Mouse (Mus musculus) kidney, postnatal 4 days (tissue): ENCODE measurements around the gene Atg4c.

Source experiments
- DNase-seq, 2 experiments: peaks; one replicate each; pipeline ENCODE4 v3.0.0; 2021; ENCODE audit warnings: mixed read lengths in 2 of 2

Atg4c gene

DNA sequence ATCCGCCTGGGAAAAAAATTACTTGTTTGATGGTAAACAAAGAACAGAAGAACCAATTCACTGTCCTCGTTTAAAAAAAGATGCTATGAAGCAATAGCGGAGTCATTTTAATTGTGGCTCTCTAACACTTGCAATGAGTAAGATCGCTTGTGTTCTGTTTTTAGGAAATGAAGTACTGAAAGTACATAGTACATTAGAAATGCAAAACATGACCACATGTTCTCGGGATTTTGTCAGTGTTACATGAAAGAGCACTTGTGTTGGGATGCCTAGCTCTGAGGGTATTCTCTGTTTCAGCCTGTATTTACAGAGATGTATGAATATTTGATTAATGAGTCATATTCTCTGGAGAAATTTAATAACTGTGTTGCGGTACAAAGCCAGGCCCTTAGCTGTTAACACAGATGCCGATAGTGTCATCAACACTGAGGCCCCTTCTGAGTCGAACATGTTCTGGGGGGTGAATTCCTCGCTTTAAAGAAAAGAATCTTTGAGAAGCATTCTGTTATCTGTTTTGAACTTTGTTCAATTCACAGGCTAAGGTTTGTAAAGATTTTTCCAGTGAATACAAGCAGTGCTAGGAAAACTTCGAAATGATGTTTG lies 73.2 kb downstream of the Atg4c start:
- DNase-seq = no peak

DNA sequence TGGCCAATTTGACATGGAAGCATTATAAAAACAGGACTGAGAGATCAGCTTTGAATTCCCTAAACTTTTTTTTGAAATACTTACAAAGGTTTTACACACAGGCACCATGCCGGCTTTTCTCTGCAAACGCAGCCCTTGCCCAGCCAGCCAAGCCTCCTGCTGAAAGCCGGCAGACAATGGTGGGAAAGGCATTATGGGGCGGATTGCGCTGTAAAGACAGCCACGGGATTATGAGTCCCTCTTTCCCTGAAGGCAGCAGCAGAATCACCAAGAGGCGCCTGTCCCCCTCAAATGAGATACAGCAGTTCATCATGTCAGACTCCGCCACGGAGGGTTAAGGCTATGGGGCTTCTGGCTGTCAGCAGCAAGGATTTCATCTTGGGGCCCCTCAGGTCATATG lies 79.1 kb downstream of the Atg4c start:
- no peak for DNase-seq

DNA sequence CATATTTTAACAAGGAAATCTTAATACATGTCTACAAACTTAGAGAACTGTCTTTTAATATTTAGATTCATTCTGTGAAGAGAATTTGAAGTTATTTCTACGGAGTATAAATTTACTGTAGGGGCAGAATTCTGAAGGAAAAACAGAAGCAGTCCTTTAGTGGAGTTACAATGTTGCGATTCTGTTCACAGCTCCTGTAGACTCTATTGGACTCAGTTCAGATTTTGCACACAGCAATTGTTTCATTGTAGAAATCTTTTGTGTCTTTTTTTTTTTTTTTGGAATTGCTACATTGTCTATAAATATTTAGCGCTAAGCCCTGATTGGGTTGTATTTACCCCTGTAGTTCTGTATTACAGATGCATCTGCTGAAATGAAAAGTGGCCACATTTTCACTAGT lies 79.7 kb downstream of the Atg4c start:
- DNase-seq = no peak

GRCm38 (mm10) chr4:99273979-99274378 lies 80.2 kb downstream of the Atg4c start:
- no peak for DNase-seq

- no peak for DNase-seq
Observed at GRCm38 (mm10) chr4:99278876-99279275, 85.1 kb downstream of the Atg4c start.

DNA sequence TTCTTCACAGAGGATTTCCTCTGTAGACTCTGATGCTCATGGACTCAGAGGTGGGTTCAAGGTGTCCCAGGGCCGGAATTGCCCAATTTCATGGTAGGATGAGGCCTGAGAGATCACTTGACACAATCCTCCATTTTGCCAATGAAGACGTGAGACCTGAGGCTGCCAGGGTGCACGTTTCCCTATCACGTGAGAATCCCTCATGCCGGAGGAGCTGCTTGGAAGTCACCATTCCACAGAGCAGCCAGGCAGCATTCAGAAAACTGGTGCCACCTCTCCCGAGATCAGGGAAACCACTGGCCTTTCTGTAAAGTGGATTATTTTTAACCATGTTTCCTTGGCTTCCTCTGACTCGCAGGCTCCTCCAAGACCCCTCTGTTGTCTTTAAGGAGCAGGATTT lies 88.0 kb downstream of the Atg4c start:
- DNase-seq = no peak

- no peak for DNase-seq
Observed at GRCm38 (mm10) chr4:99289286-99289685, 95.6 kb downstream of the Atg4c start.

DNA sequence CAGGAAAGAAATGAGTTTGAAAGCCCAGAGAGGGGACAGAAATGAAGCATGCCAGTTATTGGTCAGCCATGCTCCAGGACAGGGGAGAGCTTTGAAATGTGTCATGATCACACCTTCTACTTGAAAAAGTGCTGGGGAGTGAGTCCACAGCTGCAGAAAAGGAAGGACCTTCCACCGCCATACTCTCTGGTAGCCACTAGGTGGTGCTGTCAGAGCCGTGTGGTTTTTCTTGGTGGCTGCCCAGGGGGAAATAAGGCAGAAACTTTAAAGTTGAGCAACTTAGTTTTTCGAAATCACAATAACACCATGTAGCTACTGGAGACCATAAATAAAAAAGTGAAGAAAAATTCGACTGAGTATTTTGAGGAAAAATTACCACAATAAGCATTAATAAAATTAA lies 104.9 kb downstream of the Atg4c start:
- peak; percentile 57 to 60 for DNase-seq

GRCm38 (mm10) chr4:99304793-99305192 lies 111.1 kb downstream of the Atg4c start:
- DNase-seq = no peak
